ENCODE assay signal across 22 mouse cellular contexts in genomic region chr15:67355334-67355733, GRCm38 (mm10).
"Had no signal": no experiment of that assay in that cellular context is flagged by ENCODE, and none has a peak within 500 bp of the region (broad histone marks: within the 10 kb centered on the region; RNA-seq: fewer than 3 reads in every experiment).

No protein-coding gene starts in this region.

- ATAC-seq: liver, postnatal 0 days; lung, postnatal 0 days; midbrain, embryonic 13.5 days; midbrain, embryonic 15.5 days had no signal

- DNase-seq: liver, postnatal 0 days; lung, adult 2 months; lung, postnatal 14 days; lung, postnatal 36 days; retina, postnatal 1 day; right cerebral cortex, adult 18-20 months; right cerebral cortex, postnatal 25 days; right cerebral cortex, postnatal 4 days; spleen, adult 18-20 months; thymus, adult 18-20 months; thymus, postnatal 14 days; thymus, postnatal 36 days had no signal

- H3K27ac ChIP-seq: liver, embryonic 15.5 days; lung, embryonic 15.5 days; macrophage; midbrain, embryonic 13.5 days; midbrain, embryonic 15.5 days; neural tube, embryonic 13.5 days; neural tube, embryonic 15.5 days had no signal

- H3K4me1 ChIP-seq: liver, embryonic 15.5 days; lung, embryonic 15.5 days; midbrain, embryonic 13.5 days; midbrain, embryonic 15.5 days; neural tube, embryonic 13.5 days; neural tube, embryonic 15.5 days had no signal

- H3K9me3 ChIP-seq: liver, embryonic 15.5 days; lung, embryonic 15.5 days; megakaryocyte, embryonic 14.5 days; midbrain, embryonic 13.5 days; midbrain, embryonic 15.5 days; neural tube, embryonic 13.5 days; neural tube, embryonic 15.5 days had no signal

- H3K36me3 ChIP-seq: liver, embryonic 15.5 days; lung, embryonic 15.5 days; midbrain, embryonic 13.5 days; midbrain, embryonic 15.5 days; neural tube, embryonic 13.5 days; neural tube, embryonic 15.5 days had no signal

- H3K4me3 ChIP-seq: liver, embryonic 15.5 days; lung, embryonic 15.5 days; megakaryocyte, embryonic 14.5 days; midbrain, embryonic 13.5 days; midbrain, embryonic 15.5 days; myocyte; neural tube, embryonic 13.5 days; neural tube, embryonic 15.5 days had no signal

- H3K27me3 ChIP-seq: liver, embryonic 15.5 days; lung, embryonic 15.5 days; midbrain, embryonic 13.5 days; midbrain, embryonic 15.5 days; neural tube, embryonic 13.5 days; neural tube, embryonic 15.5 days had no signal
